Mouse (Mus musculus) liver, embryonic 12.5 days (tissue): ENCODE measurements at regions not wholly inside any gene's neighbourhood (a gene's known extent, or its start where the extent isn't known, plus 50 kb on each side); places are given as distances from the start of the nearest gene placed in this dataset.
"Not testable (repeated sequence)": the region's sequence is repeated elsewhere in the genome, so short reads cannot be mapped to it uniquely, and the experiment has no call there.

Source experiments
- ATAC-seq: fragments of 200-750 bp; cut with Nextera tagmentation; 2 replicates; pipeline ENCODE4 v1.8.0; 2017; ENCODE audit warnings: moderate number of reproducible peaks, mild to moderate bottlenecking, moderate library complexity
- H3K27ac ChIP-seq: fragments of 300-500 bp; sonication (generic); 2 replicates; pipeline ENCODE4 v1.5.1; 2016; ENCODE audit warnings: mild to moderate bottlenecking
- H3K27me3 ChIP-seq: fragments of 300-500 bp; sonication (generic); replicated peaks from 2 replicates; pipeline ENCODE4 v1.6.1; 2016; ENCODE audit warnings: mild to moderate bottlenecking, moderate library complexity
- H3K36me3 ChIP-seq: fragments of 300-500 bp; sonication (generic); 2 replicates; pipeline ENCODE4 v1.6.1; 2016; ENCODE audit warnings: mild to moderate bottlenecking, moderate library complexity
- H3K4me1 ChIP-seq: fragments of 300-500 bp; sonication (generic); 2 replicates; pipeline ENCODE4 v1.6.1; 2016
- H3K4me2 ChIP-seq: fragments of 300-500 bp; sonication (generic); 2 replicates; pipeline ENCODE4 v1.6.1; 2016; ENCODE audit warnings: mild to moderate bottlenecking, moderate library complexity
- H3K4me3 ChIP-seq: fragments of 300-500 bp; sonication (generic); 2 replicates; pipeline ENCODE4 v1.5.1; 2016; ENCODE audit warnings: mild to moderate bottlenecking, moderate library complexity
- H3K9ac ChIP-seq: fragments of 300-500 bp; sonication (generic); 2 replicates; pipeline ENCODE4 v1.6.1; 2016; ENCODE audit warnings: mild to moderate bottlenecking, moderate library complexity
- H3K9me3 ChIP-seq: fragments of 300-500 bp; sonication (generic); replicated peaks from 2 replicates; pipeline ENCODE4 v1.6.1; 2016; ENCODE audit warnings: mild to moderate bottlenecking, moderate library complexity
- WGBS: fragments of 180-500 bp; shearing (Covaris S2); methylation state at CpG from one replicate; pipeline ENCODE4 v1.1.7; 2016; ENCODE audit not compliant: insufficient replicate concordance; 5-methylcytosine and 5-hydroxymethylcytosine counted together

DNA sequence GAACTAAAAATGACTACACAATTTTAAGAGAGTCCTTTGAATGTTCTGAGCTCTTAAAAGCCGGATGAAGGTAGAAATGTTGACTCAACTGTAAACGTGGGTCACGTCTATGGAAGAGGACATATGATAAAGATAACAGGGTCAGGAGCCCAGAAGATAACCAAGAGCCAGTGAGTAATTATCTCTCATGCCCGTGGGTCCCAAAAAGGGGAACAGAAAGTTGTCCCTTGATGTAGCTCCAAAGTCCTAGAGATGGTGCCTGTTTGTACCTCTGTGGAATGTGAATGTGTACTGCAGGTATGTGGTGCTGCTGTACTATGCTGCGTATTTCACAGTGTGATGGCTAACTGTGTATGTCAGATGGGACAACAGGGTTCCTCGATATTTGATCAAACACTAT lies 479.1 kb downstream of the Gja1 start:
- WGBS = 44% methylated on average over 6 of the region's 6 CpGs

DNA sequence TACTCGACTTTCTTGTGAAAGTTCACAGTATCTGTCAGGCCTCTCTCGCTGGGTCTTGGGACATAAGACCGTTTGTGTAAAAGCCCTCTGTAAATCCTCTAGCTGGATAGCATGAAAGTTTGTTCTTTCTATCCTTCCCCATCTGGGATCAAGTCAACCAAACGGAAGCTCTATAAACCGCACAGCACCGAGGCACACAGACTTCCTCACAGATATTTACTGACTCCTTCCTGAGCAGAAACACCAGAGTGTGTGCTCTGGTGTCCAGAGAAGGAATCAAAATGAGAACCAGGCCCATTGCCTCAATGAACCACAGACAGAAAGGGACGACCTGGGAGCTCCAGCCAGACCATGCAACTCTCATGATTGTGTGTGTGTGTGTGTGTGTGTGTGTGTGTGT lies 502.6 kb downstream of the Gja1 start:
- Histone ChIP-seq H3K4me2 (no peak overlapping the region), H3K27ac (no peak overlapping the region), H3K9ac (no peak overlapping the region), H3K27me3 (no peaks in the 10 kb centered on the region), H3K9me3 (no peaks in the 10 kb centered on the region), H3K4me1 (no peaks in the 10 kb centered on the region), H3K4me3 (no peak overlapping the region), H3K36me3 (no peaks in the 10 kb centered on the region)
- ATAC-seq = no peak
- 46% methylated on average over 7 of the region's 7 CpGs for WGBS

More for the DNA sequence above, 479.1 kb downstream of the Gja1 start:
- no peaks in the 10 kb centered on the region for H3K9me3 ChIP-seq
- no peak for ATAC-seq
- no peak overlapping the region for H3K9ac ChIP-seq
- H3K27me3 ChIP-seq = no peaks in the 10 kb centered on the region
- no peak overlapping the region for H3K4me3 ChIP-seq
- H3K27ac ChIP-seq = no peak overlapping the region
- no peaks in the 10 kb centered on the region for H3K4me1 ChIP-seq
- H3K36me3 ChIP-seq = no peaks in the 10 kb centered on the region
- no peak overlapping the region for H3K4me2 ChIP-seq

DNA sequence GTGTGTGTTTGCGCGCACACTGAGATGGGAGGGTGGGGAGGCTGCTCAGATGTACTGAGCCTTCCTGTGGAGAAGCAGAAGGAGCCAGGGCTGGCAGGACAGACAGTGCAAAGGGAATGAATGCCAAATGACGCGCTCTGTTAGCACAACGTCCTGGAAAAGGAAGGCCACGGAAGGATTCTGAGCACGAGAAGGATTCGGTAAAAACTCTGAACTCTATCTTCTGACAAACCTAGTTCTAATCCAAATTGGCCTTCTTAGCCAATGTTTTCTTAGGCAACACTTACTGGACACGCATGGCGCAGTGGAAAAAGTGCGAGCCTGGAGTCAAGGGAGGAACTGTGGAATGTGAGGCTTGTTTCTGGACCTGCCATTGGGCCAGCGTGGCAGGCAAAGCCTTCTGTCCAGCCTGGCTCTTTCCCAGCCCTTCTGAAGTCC lies 503.0 kb downstream of the Gja1 start:
- WGBS = 76% methylated on average over 10 of the region's 12 CpGs

DNA sequence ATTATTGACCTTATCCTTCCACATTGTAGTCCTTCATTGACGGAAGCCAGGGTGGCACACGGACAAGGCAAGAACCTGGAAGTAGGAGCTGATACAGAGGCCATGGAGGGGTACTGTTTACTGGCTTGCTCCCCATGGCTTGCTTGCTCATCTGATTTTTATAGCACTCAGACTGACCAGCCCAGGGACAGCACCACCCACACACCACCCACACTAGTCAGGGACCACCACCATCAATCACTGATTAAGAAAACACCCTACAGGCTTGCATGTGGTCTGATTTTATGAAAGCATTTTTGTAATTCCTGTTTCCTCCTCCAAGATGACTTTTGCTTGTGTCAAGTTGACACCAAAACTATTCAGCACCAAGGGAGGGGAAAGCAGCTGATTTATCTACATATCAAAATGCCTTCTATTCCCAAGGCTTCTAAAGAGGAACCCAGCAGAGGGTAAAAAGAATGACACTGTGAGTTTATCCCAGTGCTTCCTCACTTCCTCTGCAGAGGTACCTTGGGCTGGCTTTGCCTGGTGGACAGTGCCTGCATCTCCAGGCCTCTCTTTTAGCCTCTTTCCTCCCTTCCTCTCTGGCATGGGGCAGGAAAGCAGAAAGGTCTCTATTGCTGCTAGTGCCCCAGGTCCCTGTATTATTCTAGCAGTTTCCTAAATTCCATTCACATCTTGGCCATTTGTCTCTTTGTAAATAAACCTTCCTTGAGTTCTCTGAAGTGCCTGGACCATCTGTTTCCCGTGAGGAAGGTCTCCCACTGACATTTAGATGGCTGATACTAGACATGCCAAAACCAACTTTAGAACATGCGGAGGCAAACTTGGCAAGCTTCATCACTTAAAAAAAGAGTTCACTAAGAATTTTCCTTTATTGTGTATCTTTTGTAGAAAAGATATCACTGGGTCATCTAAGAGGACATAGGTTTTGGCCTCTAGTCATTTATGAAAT lies 507.6 kb downstream of the Gja1 start:
- Histone ChIP-seq H3K27ac (no peak overlapping the region), H3K4me2 (no peak overlapping the region), H3K4me3 (no peak overlapping the region), H3K4me1 (no peaks in the 10 kb centered on the region), H3K27me3 (no peaks in the 10 kb centered on the region), H3K9ac (no peak overlapping the region), H3K9me3 (no peaks in the 10 kb centered on the region), H3K36me3 (no peaks in the 10 kb centered on the region)
- 58% methylated on average over 4 of the region's 4 CpGs for WGBS
- no peak for ATAC-seq

More for the DNA sequence above, 503.0 kb downstream of the Gja1 start:
- Histone ChIP-seq H3K27me3 (no peaks in the 10 kb centered on the region), H3K9ac (no peak overlapping the region), H3K27ac (no peak overlapping the region), H3K4me1 (no peaks in the 10 kb centered on the region), H3K9me3 (no peaks in the 10 kb centered on the region), H3K4me3 (no peak overlapping the region), H3K4me2 (no peak overlapping the region), H3K36me3 (no peaks in the 10 kb centered on the region)
- ATAC-seq = no peak

DNA sequence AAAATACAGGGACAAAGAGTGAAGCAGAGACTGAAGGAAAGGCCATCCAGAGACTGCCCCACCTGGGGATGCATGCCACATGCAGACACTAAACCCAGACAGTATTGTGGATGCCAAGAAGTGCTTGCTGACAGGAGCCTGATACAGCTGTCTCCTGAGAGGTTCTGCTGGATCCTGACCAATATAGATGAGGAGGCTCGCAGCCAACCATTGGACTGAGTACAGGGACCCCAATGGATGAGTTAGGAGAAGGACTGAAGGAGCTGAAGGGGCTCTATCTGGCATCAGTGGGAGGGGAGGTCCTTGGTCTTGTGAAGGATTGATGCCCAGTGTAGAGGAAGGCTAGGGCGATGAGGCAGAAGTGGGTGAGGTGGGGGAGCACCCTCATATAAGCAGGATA lies 514.4 kb downstream of the Gja1 start:
- not testable (repeated sequence) for H3K4me3 ChIP-seq, H3K9ac ChIP-seq, H3K4me1 ChIP-seq, ATAC-seq, H3K36me3 ChIP-seq, H3K27ac ChIP-seq, H3K27me3 ChIP-seq, H3K4me2 ChIP-seq, H3K9me3 ChIP-seq
- WGBS = 77% methylated on average over 2 of the region's 2 CpGs

DNA sequence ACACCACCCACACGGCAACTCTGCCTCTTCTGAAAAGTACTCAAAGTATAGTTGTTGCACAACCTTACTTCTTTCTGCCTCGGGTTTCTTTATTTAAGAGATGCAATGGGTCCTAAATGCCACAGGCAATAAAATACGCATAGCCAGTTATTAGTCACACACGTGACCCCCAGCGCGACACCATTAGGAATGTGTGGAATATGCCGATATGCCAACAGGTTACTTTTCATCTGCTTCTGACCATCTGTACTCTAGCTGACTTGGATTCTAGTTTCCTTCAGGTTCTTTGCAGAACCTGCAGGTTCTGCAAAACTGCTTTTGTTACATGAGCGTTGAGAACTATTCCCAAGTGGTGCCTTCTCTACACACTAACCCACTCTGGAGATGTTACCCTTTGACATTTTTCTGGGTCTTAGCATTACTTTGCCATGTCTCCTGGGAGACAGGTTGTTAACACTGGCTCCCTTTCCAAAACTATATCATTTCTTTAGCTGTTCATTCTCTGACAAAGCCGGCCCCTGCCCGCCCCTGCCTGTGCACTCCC lies 515.6 kb downstream of the Gja1 start:
- no peak overlapping the region for H3K27ac ChIP-seq
- 77% methylated on average over 10 of the region's 10 CpGs for WGBS
- H3K36me3 ChIP-seq = no peaks in the 10 kb centered on the region
- no peak overlapping the region for H3K9ac ChIP-seq
- no peaks in the 10 kb centered on the region for H3K9me3 ChIP-seq
- no peak overlapping the region for H3K4me2 ChIP-seq
- no peaks in the 10 kb centered on the region for H3K4me1 ChIP-seq
- H3K4me3 ChIP-seq = no peak overlapping the region
- no peak for ATAC-seq
- no peaks in the 10 kb centered on the region for H3K27me3 ChIP-seq

DNA sequence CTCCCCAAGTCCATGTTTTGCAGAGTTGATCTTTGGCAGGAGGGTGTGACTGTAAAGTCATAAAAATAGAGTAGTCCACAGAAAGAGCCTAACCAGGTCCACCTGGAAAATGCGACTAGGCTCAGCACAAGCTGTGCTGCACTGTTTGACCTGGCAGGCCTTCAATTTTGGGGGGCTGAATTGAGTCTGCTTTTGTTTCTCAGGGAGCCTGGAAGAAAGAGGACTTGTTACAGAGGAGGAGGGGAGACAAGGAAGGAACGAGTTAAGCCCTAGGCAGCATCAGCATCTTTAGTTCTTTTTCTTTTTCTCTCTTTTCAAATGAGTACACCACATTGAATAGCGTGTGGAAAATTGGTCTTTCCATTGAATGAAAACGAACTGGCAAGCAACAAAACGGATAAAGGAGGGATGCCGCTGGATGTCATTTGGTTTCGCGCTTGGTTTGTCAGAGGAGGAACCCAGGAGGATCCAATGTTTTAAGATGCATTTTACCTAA lies 516.1 kb downstream of the Gja1 start:
- no peaks in the 10 kb centered on the region for H3K4me1 ChIP-seq
- 67% methylated on average over 8 of the region's 8 CpGs for WGBS
- ATAC-seq = no peak

DNA sequence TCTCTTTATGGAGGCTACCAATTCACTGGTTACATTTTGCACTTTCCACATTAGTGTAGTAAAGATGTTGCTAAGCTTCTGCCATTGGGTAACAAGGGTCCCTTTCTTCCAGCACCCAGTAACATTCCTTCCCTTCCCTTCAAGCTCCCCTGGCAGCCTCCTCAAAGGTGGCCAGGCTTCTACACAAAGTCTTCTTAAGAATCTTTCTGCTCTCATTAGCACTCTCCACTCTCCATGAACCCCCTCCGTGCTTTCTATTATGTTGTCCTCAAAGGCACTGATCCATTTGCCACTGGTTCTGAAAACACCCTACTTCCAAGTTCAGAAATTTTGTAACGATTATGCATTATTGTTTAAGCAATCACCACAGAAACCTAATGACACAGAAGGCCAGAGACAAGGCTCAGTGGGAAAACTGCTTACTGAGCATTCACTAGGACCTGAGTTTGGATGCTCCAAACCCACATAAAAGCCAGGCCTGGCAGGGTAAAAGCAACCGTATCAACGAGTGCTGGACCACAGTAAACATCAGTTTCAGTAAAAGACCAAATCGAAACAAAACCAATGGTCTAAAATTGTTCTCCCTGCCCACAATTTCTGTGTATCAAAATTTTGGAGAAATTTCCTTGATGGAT lies 522.6 kb downstream of the Gja1 start:
- no peaks in the 10 kb centered on the region for H3K4me1 ChIP-seq
- H3K36me3 ChIP-seq = no peaks in the 10 kb centered on the region
- no peak overlapping the region for H3K9ac ChIP-seq
- WGBS = 67% methylated on average over 5 of the region's 5 CpGs
- no peak for ATAC-seq
- no peak overlapping the region for H3K4me3 ChIP-seq
- H3K27ac ChIP-seq = no peak overlapping the region
- no peaks in the 10 kb centered on the region for H3K9me3 ChIP-seq
- H3K27me3 ChIP-seq = no peaks in the 10 kb centered on the region
- H3K4me2 ChIP-seq = no peak overlapping the region

More for the DNA sequence above, 516.1 kb downstream of the Gja1 start:
- Histone ChIP-seq H3K4me3 (no peak overlapping the region), H3K27me3 (no peaks in the 10 kb centered on the region), H3K9ac (no peak overlapping the region), H3K27ac (no peak overlapping the region), H3K4me2 (no peak overlapping the region), H3K36me3 (no peaks in the 10 kb centered on the region), H3K9me3 (no peaks in the 10 kb centered on the region)

DNA sequence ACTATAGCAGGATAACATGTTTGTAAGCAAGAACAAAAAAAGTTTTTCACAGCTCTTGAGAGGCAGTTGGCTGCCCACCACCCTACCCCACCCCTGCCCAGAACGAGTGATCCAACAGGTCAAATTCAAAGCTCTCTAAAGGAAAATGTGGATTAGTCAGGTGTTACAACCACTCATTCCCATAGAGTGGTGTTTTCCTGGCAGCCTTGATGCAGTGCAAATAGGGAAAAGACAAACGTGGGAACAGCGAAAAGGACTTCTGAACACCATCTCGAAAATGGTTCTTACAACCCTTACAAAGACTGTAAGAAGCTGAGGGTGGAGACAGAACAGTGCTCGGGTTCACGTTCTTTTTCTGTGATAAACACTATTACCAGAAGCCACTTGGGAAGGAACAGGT lies 523.8 kb downstream of the Gja1 start:
- no peak overlapping the region for H3K4me3 ChIP-seq
- no peak overlapping the region for H3K4me2 ChIP-seq
- no peaks in the 10 kb centered on the region for H3K27me3 ChIP-seq
- WGBS = 63% methylated on average over 6 of the region's 6 CpGs
- ATAC-seq = no peak
- no peaks in the 10 kb centered on the region for H3K36me3 ChIP-seq
- H3K27ac ChIP-seq = no peak overlapping the region
- no peaks in the 10 kb centered on the region for H3K4me1 ChIP-seq
- H3K9me3 ChIP-seq = no peaks in the 10 kb centered on the region
- H3K9ac ChIP-seq = no peak overlapping the region

DNA sequence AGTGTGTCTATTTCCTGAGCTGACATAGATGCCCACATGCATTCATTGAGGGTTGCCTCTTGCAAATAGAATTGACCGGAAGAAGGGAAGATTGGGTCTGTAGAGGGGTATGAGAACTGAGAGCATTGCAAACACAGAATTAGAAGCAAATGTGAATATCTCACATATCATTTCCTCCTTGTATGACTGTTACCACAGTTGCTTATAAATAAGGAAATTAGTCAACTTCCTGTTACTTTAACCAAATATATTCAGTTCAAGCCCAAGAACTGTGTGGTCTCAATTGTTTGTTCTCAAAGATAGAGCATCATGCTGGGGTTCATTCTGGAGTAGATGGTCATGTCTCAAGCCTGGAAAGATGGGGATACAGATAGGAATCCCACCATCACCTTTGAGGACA lies 535.6 kb downstream of the Gja1 start:
- no peak for ATAC-seq
- H3K27ac ChIP-seq = no peak overlapping the region
- no peaks in the 10 kb centered on the region for H3K4me1 ChIP-seq
- H3K36me3 ChIP-seq = no peaks in the 10 kb centered on the region
- H3K9ac ChIP-seq = no peak overlapping the region
- H3K27me3 ChIP-seq = no peaks in the 10 kb centered on the region
- no peaks in the 10 kb centered on the region for H3K9me3 ChIP-seq
- H3K4me3 ChIP-seq = no peak overlapping the region
- no peak overlapping the region for H3K4me2 ChIP-seq
- 70% methylated on average over 1 of the region's 1 CpGs for WGBS

DNA sequence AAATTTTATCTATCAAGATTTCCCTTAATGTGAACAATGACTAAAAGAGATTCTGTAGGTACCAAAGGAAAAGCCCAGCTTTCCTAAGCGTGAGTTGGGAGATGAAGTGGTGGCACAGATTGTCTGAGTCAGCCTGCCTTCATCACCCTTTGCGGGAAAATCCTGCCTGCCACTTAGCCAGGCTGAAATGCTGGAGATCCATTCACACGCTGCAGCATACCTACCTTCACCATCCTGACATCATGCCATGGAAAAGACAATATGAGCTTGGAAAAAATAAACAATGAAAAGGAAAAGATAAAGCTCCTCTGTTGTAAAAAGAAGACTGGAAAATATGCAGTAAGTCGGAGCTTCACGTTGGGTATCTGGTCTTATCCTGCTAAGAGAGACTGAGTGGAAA lies 537.0 kb downstream of the Gja1 start:
- H3K36me3 ChIP-seq = no peaks in the 10 kb centered on the region
- no peaks in the 10 kb centered on the region for H3K4me1 ChIP-seq
- WGBS = 65% methylated on average over 5 of the region's 5 CpGs
- no peak for ATAC-seq
- no peaks in the 10 kb centered on the region for H3K27me3 ChIP-seq
- H3K27ac ChIP-seq = no peak overlapping the region
- no peak overlapping the region for H3K4me2 ChIP-seq
- no peak overlapping the region for H3K9ac ChIP-seq
- H3K4me3 ChIP-seq = no peak overlapping the region
- H3K9me3 ChIP-seq = no peaks in the 10 kb centered on the region

DNA sequence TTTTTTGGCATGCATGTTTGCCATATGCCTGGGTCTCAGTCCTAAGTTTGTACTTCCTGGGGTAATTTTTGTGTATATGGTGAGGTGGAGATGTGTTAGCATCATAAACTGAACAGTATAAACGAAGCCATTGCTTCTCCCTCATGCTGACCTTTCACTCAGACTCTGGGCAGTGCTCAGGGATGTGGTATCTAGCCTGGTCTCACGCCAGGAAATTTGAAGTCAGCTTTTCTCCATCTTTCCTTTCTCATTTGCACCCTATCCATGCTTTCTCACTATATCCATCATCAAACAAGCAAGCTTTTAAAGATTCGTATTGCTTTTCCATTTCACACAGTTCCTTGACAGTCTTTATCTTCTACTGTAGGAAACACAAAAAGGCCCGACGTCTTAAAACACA lies 541.3 kb downstream of the Gja1 start:
- Histone ChIP-seq H3K4me3 (no peak overlapping the region), H3K27ac (no peak overlapping the region), H3K36me3 (no peaks in the 10 kb centered on the region), H3K9ac (no peak overlapping the region), H3K4me1 (no peaks in the 10 kb centered on the region), H3K9me3 (no peaks in the 10 kb centered on the region), H3K27me3 (no peaks in the 10 kb centered on the region), H3K4me2 (no peak overlapping the region)
- WGBS = 59% methylated on average over 5 of the region's 5 CpGs
- no peak for ATAC-seq
